In genomic region chr4:117921358-117921757, GRCm38 (mm10) we compare ENCODE assay signal across 30 mouse cellular contexts. TPM values are rescaled to one million over a fixed set of nuclear protein-coding genes. Genes with fewer than 3 reads are reported as not detected.
"Had no signal": no experiment of that assay in that cellular context is flagged by ENCODE, and none has a peak within 500 bp of the region (broad histone marks: within the 10 kb centered on the region; RNA-seq: fewer than 3 reads in every experiment).

No protein-coding gene starts in this region.

- H3K9ac ChIP-seq: embryonic facial prominence, embryonic 12.5 days; embryonic facial prominence, embryonic 13.5 days; embryonic facial prominence, embryonic 15.5 days; forebrain, embryonic 12.5 days; forebrain, embryonic 13.5 days; forebrain, embryonic 15.5 days; forebrain, postnatal 0 days had no signal

- H3K36me3 ChIP-seq: embryonic facial prominence, embryonic 10.5 days; embryonic facial prominence, embryonic 12.5 days; embryonic facial prominence, embryonic 13.5 days; embryonic facial prominence, embryonic 15.5 days; forebrain, embryonic 10.5 days; forebrain, embryonic 12.5 days; forebrain, embryonic 15.5 days had no signal

- H3K9me3 ChIP-seq: embryonic facial prominence, embryonic 10.5 days; embryonic facial prominence, embryonic 12.5 days; embryonic facial prominence, embryonic 13.5 days; embryonic facial prominence, embryonic 15.5 days; forebrain, embryonic 10.5 days; forebrain, embryonic 12.5 days; forebrain, embryonic 13.5 days; forebrain, embryonic 15.5 days had no signal

- ATAC-seq: forebrain, embryonic 13.5 days; forebrain, embryonic 14.5 days; forebrain, embryonic 15.5 days; forebrain, embryonic 16.5 days; forebrain, postnatal 0 days had no signal

- DNase-seq: cerebellum, adult 2 months; cerebellum, adult 8-10 months; cerebellum, adult 9-10 months; cerebellum, adult 9-11 months; cerebellum, postnatal 10 days; cerebellum, postnatal 14 days; cerebellum, postnatal 25 days; cerebellum, postnatal 36 days; embryo, embryonic 11 days; forebrain, postnatal 0 days; gastrocnemius, adult 2 months; gastrocnemius, postnatal 10 days; gastrocnemius, postnatal 14 days; gastrocnemius, postnatal 25 days; gastrocnemius, postnatal 36 days; heart, adult 11 months; heart, adult 18-20 months had no signal

- H3K4me3 ChIP-seq: embryonic facial prominence, embryonic 10.5 days; embryonic facial prominence, embryonic 12.5 days; embryonic facial prominence, embryonic 13.5 days; embryonic facial prominence, embryonic 15.5 days; erythroblast, embryonic 14.5 days; forebrain, embryonic 10.5 days; forebrain, embryonic 12.5 days; forebrain, embryonic 13.5 days; forebrain, embryonic 15.5 days; gastrocnemius, adult 2 months had no signal

- H3K27ac ChIP-seq: embryonic facial prominence, embryonic 10.5 days; embryonic facial prominence, embryonic 12.5 days; embryonic facial prominence, embryonic 13.5 days; embryonic facial prominence, embryonic 15.5 days; forebrain, embryonic 10.5 days; forebrain, embryonic 12.5 days; forebrain, embryonic 13.5 days; forebrain, embryonic 15.5 days; gastrocnemius, adult 2 months had no signal

- H3K4me1 ChIP-seq: embryonic facial prominence, embryonic 12.5 days had no signal

RNA-seq across cellular contexts. Expression of gene Artn, which starts 8.2 kb away (rescaled TPM):
- total RNA-seq: common myeloid progenitor, adult 5-6 weeks; granulocyte monocyte progenitor cell, adult 5-6 weeks had no signal

RNA-seq across cellular contexts. Expression of gene B4galt2, which starts 38.1 kb away (rescaled TPM):
- total RNA-seq: common myeloid progenitor, adult 5-6 weeks; granulocyte monocyte progenitor cell, adult 5-6 weeks had no signal
